In the genomic region with DNA sequence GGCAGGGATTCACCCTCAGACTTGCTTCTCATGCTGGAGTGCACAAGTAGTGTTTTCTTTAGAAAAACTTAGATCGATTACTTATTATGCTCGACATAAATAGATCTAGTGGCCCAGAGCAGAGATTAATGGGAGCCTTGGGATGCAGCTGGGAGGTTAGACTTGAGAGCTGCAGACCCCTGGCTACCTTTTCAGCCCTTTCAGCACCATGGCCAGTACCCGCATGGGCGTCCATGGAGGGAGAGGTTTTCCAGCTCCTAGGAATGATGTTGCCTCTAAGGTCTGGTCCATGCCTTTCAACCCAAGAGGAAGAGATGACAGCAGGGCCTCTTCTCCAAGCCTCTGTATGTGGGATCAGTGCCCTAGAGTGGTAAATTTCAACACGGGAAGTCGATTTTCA, we compare ENCODE assay signal across 17 mouse cellular contexts.
DNase-seq lines count a peak whose midpoint lies in the region; ATAC-seq lines count a peak whose summit lies in the region.
"Had no signal": no experiment of that assay in that cellular context is flagged by ENCODE, and none has a peak within 500 bp of the region (broad histone marks: within the 10 kb centered on the region; RNA-seq: fewer than 3 reads in every experiment).

No protein-coding gene starts in this region.

- no peak overlapping the region for H3K27ac ChIP-seq in hindbrain, embryonic 11.5 days (ENCODE audit: low read depth, low read length)
- H3K27ac ChIP-seq in hindbrain, embryonic 14.5 days: no peak overlapping the region
- no peak overlapping the region for H3K27ac ChIP-seq in limb, embryonic 10.5 days
- H3K27ac ChIP-seq: hindbrain, embryonic 13.5 days; limb, embryonic 15.5 days; midbrain, embryonic 13.5 days had no signal

- peak; percentile 58 for DNase-seq in hindbrain, embryonic 11.5 days (ENCODE audit: low spot score)
- no peak for DNase-seq in hindbrain, embryonic 14.5 days (ENCODE audit: low spot score)
- DNase-seq in ES-CJ7 (ENCODE audit: low read depth, low spot score): peak; percentile 20
- peak; percentile 46 for DNase-seq in ZHBTc4 (ENCODE audit: low read depth, low spot score)
- DNase-seq in limb, embryonic 10.5 days (ENCODE audit: low spot score): peak; percentile 74
- no peak for DNase-seq in ovary, postnatal 36 days (ENCODE audit: low spot score)
- no peak for DNase-seq in lung, postnatal 36 days
- DNase-seq: adrenal gland, adult 2 months; gastrocnemius, postnatal 14 days; kidney, postnatal 25 days; right cerebral cortex, postnatal 25 days; thymus, postnatal 14 days had no signal

- H3K4me1 ChIP-seq in hindbrain, embryonic 11.5 days (replicated peaks; ENCODE audit: control insufficient read depth, insufficient read depth, low read length): no peaks in the 10 kb centered on the region
- no peaks in the 10 kb centered on the region for H3K4me1 ChIP-seq in hindbrain, embryonic 14.5 days (replicated peaks; ENCODE audit: control insufficient read depth, insufficient read depth, low read length)
- H3K4me1 ChIP-seq in limb, embryonic 10.5 days: no peaks in the 10 kb centered on the region
- H3K4me1 ChIP-seq: heart, embryonic 12.5 days; hindbrain, embryonic 13.5 days; limb, embryonic 15.5 days; midbrain, embryonic 13.5 days had no signal

- H3K36me3 ChIP-seq in hindbrain, embryonic 11.5 days (ENCODE audit: control insufficient read depth, insufficient read depth, low read length): no peaks in the 10 kb centered on the region
- H3K36me3 ChIP-seq in hindbrain, embryonic 14.5 days (replicated peaks; ENCODE audit: control insufficient read depth, insufficient read depth): no peaks in the 10 kb centered on the region
- no peaks in the 10 kb centered on the region for H3K36me3 ChIP-seq in limb, embryonic 10.5 days
- H3K36me3 ChIP-seq: heart, embryonic 12.5 days; hindbrain, embryonic 13.5 days; limb, embryonic 15.5 days; midbrain, embryonic 13.5 days had no signal

- H3K9me3 ChIP-seq in hindbrain, embryonic 11.5 days (ENCODE audit: control insufficient read depth, low read length): no peaks in the 10 kb centered on the region
- no peaks in the 10 kb centered on the region for H3K9me3 ChIP-seq in hindbrain, embryonic 14.5 days (ENCODE audit: control insufficient read depth, low read length)
- H3K9me3 ChIP-seq in limb, embryonic 10.5 days (replicated peaks): no peaks in the 10 kb centered on the region
- H3K9me3 ChIP-seq: heart, embryonic 12.5 days; hindbrain, embryonic 13.5 days; limb, embryonic 15.5 days; midbrain, embryonic 13.5 days had no signal

- no peak overlapping the region for H3K9ac ChIP-seq in hindbrain, embryonic 11.5 days (ENCODE audit: low read depth, low read length)
- H3K9ac ChIP-seq in hindbrain, embryonic 14.5 days: no peak overlapping the region
- H3K9ac ChIP-seq: heart, embryonic 12.5 days; hindbrain, embryonic 13.5 days; limb, embryonic 15.5 days; midbrain, embryonic 13.5 days had no signal

- no peaks in the 10 kb centered on the region for H3K27me3 ChIP-seq in hindbrain, embryonic 11.5 days (ENCODE audit: control insufficient read depth, insufficient read depth, low read length)
- no peaks in the 10 kb centered on the region for H3K27me3 ChIP-seq in hindbrain, embryonic 14.5 days (ENCODE audit: control insufficient read depth, insufficient read depth, low read length)
- H3K27me3 ChIP-seq in limb, embryonic 10.5 days (ENCODE audit: low read depth, poor library complexity, severe bottlenecking): no peaks in the 10 kb centered on the region
- H3K27me3 ChIP-seq: heart, embryonic 12.5 days; hindbrain, embryonic 13.5 days; limb, embryonic 15.5 days; midbrain, embryonic 13.5 days; Patski had no signal

- no peak overlapping the region for H3K4me3 ChIP-seq in hindbrain, embryonic 11.5 days (ENCODE audit: low read depth, low read length)
- H3K4me3 ChIP-seq in hindbrain, embryonic 14.5 days (replicated peaks; ENCODE audit: low read length): no peak overlapping the region
- no peak overlapping the region for H3K4me3 ChIP-seq in limb, embryonic 10.5 days
- H3K4me3 ChIP-seq: heart, embryonic 12.5 days; hindbrain, embryonic 13.5 days; limb, embryonic 15.5 days; midbrain, embryonic 13.5 days had no signal

- ATAC-seq in hindbrain, embryonic 11.5 days (ENCODE audit: low FRiP score): no peak
- no peak for ATAC-seq in hindbrain, embryonic 14.5 days (ENCODE audit: low FRiP score)
- ATAC-seq: midbrain, embryonic 13.5 days; Patski had no signal

- WGBS in hindbrain, embryonic 11.5 days: 55% methylated on average over 6 of the region's 6 CpGs
- WGBS in hindbrain, embryonic 14.5 days: 64% methylated on average over 6 of the region's 6 CpGs
- 56% methylated on average over 6 of the region's 6 CpGs for WGBS in limb, embryonic 10.5 days

- H3K4me2 ChIP-seq in hindbrain, embryonic 11.5 days (replicated peaks; ENCODE audit: low read depth, low read length): no peak overlapping the region
- H3K4me2 ChIP-seq in hindbrain, embryonic 14.5 days (replicated peaks): no peak overlapping the region
- H3K4me2 ChIP-seq: heart, embryonic 12.5 days; hindbrain, embryonic 13.5 days; limb, embryonic 15.5 days; midbrain, embryonic 13.5 days had no signal

Comparison
In these comparisons a context has a peak if more than half of its experiments do, and no peak if none do; other contexts are left out.
1. DNase-seq: peak in hindbrain, embryonic 11.5 days (single experiment), ES-CJ7 (single experiment), ZHBTc4 (single experiment) and limb, embryonic 10.5 days (single experiment); none in hindbrain, embryonic 14.5 days (single experiment), ovary, postnatal 36 days (single experiment) and lung, postnatal 36 days (single experiment).